Mouse (Mus musculus) kidney, postnatal 0 days (tissue): ENCODE measurements at regions not wholly inside any gene's neighbourhood (a gene's known extent, or its start where the extent isn't known, plus 50 kb on each side); places are given as distances from the start of the nearest gene placed in this dataset.
"Not testable (repeated sequence)": the region's sequence is repeated elsewhere in the genome, so short reads cannot be mapped to it uniquely, and the experiment has no call there.

Experiments
- ATAC-seq: fragments of 200-750 bp; cut with Nextera tagmentation; replicated peaks from 2 replicates; pipeline ENCODE4 v1.8.0; 2017; ENCODE audit warnings: low read depth, moderate number of reproducible peaks, moderate TSS enrichment, moderate library complexity; ENCODE audit not compliant: low FRiP score
- DNase-seq: peaks from one replicate; pipeline ENCODE4 v3.0.0-alpha.2; 2016; ENCODE audit warnings: low spot score
- H3K27ac ChIP-seq: fragments of 300-500 bp; sonication (generic); 2 replicates; pipeline ENCODE4 v1.5.1; 2014; ENCODE audit warnings: mild to moderate bottlenecking
- H3K27me3 ChIP-seq: fragments of 300-500 bp; sonication (generic); 2 replicates; pipeline ENCODE4 v1.6.1; 2014; ENCODE audit warnings: low read length, mixed read lengths; ENCODE audit not compliant: insufficient read depth
- H3K36me3 ChIP-seq: fragments of 300-500 bp; sonication (generic); 2 replicates; pipeline ENCODE4 v1.6.1; 2014; ENCODE audit warnings: low read length, mixed read lengths; ENCODE audit not compliant: insufficient read depth
- H3K4me1 ChIP-seq: fragments of 300-500 bp; sonication (generic); replicated peaks from 2 replicates; pipeline ENCODE4 v1.6.1; 2014; ENCODE audit warnings: antibody characterized with exemption, low read length, mixed read lengths; ENCODE audit not compliant: insufficient read depth
- H3K4me2 ChIP-seq: fragments of 300-500 bp; sonication (generic); 2 replicates; pipeline ENCODE4 v1.6.1; 2014; ENCODE audit warnings: mild to moderate bottlenecking, low read length, moderate library complexity, mixed read lengths
- H3K4me3 ChIP-seq: fragments of 300-500 bp; sonication (generic); replicated peaks from 2 replicates; pipeline ENCODE4 v1.5.1; 2014; ENCODE audit warnings: low read depth, low read length
- H3K9ac ChIP-seq: fragments of 300-500 bp; sonication (generic); 2 replicates; pipeline ENCODE4 v1.6.1; 2014; ENCODE audit warnings: low read depth, low read length
- H3K9me3 ChIP-seq: fragments of 300-500 bp; sonication (generic); replicated peaks from 2 replicates; pipeline ENCODE4 v1.6.1; 2016; ENCODE audit warnings: low read length, inconsistent platforms, mixed read lengths
- CTCF ChIP-seq: IDR thresholded peaks from 2 replicates; pipeline ENCODE4 v1.5.1; 2016; ENCODE audit warnings: antibody characterized with exemption, low read depth, mild to moderate bottlenecking, moderate library complexity
- WGBS: fragments of 180-500 bp; shearing (Covaris S2); extraction: QIAGEN DNeasy Blood & Tissue Kit; methylation state at CpG from one replicate; pipeline ENCODE4 v1.1.7; 2014; 5-methylcytosine and 5-hydroxymethylcytosine counted together

DNA sequence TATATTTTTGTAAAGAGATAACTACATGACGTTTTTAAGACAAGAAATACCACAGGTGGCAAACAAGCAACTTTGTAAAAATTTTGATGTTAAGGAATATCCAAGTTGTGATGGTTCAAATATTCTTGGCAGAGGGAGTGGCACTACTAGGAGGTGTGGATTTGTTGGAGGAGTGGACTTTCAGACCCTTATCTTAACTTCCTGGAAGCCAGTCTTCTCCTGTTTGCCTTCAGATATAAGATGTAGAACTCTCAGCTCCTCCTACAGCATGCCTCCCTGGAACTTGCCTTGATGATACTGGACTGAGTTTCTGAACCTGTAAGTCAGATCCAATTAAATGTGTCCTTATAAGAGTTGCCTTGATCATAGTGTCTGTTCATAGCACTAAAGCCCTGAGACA, 175.5 kb downstream of the Serpinb8 start:
- no peak for TF ChIP-seq CTCF
- Histone ChIP-seq H3K4me3 (no peak overlapping the region), H3K9me3 (no peaks in the 10 kb centered on the region), H3K36me3 (no peaks in the 10 kb centered on the region), H3K27ac (no peak overlapping the region), H3K9ac (no peak overlapping the region), H3K4me1 (no peaks in the 10 kb centered on the region), H3K27me3 (no peaks in the 10 kb centered on the region), H3K4me2 (no peak overlapping the region)
- ATAC-seq (no peak), DNase-seq (no peak)
- WGBS, result 89% methylated on average over 1 of the region's 1 CpGs

DNA sequence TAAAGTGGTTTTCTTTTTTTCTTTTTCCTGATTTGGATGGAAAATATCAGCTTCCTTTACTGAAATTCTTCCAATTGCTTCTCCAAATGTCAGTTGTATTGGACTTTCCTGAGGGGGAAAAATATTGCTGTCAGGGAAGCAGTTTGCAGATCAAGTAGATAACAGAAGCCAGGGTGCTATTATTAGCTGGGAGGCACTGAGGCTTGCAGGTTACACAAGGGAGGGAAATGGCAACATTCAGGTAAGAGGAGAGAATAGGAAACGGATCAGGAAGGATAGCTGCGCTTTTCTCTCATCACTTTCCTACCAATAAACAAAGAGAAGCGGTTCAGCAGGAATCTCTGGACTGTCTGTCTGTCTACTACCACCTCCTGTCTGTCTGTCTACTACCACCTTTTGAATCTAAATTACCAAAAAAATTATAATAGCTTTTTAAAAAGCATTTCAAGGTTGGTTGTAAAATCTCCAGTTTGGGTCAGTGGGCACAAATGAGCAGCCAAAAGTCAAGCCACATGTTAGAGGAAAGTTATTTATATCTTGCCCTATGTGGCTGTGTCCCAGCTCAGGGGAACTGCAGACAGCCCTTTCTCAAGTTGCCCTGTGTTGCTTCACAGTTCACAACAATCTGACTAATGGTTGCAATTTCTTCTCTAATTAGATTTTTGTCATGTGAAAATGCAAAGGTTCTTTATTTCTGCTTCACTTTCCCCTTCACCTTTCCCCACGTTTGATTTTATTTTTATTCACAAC, 177.6 kb downstream of the Serpinb8 start:
- WGBS, result 47% methylated on average over 4 of the region's 4 CpGs
- no peak for TF ChIP-seq CTCF

DNA sequence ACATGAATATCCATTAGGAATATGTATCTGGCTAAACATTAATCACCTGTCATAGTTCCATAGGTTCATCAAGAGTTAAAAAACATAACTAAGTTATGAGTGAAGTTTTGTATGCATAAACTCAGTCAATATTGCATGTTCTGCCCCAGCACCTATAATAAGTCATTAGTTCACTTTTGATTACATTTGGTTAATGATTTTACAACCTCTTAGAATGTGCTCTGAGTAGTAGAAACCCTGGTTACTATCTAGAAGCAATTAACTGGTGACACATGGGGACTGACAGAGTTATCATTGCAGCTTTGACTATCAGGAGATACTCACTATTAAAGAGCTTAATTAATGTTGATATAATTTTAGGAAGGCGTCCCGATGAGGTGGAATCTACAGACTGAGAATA, 183.2 kb downstream of the Serpinb8 start:
- TF ChIP-seq CTCF, result no peak
- no peaks in the 10 kb centered on the region for H3K9me3 ChIP-seq
- no peaks in the 10 kb centered on the region for H3K4me1 ChIP-seq
- no peaks in the 10 kb centered on the region for H3K27me3 ChIP-seq
- no peak overlapping the region for H3K4me2 ChIP-seq
- H3K4me3 ChIP-seq, result no peak overlapping the region
- no peak for DNase-seq
- ATAC-seq, result no peak
- WGBS, result 94% methylated on average over 2 of the region's 2 CpGs
- H3K9ac ChIP-seq, result no peak overlapping the region
- no peaks in the 10 kb centered on the region for H3K36me3 ChIP-seq
- no peak overlapping the region for H3K27ac ChIP-seq

More for the DNA sequence above, 177.6 kb downstream of the Serpinb8 start:
- H3K9me3 ChIP-seq, result no peaks in the 10 kb centered on the region
- ATAC-seq (no peak), DNase-seq (no peak)
- H3K27ac ChIP-seq, result no peak overlapping the region
- H3K27me3 ChIP-seq, result no peaks in the 10 kb centered on the region
- H3K9ac ChIP-seq, result no peak overlapping the region
- no peak overlapping the region for H3K4me2 ChIP-seq
- no peaks in the 10 kb centered on the region for H3K36me3 ChIP-seq
- H3K4me3 ChIP-seq, result no peak overlapping the region
- H3K4me1 ChIP-seq, result no peaks in the 10 kb centered on the region

DNA sequence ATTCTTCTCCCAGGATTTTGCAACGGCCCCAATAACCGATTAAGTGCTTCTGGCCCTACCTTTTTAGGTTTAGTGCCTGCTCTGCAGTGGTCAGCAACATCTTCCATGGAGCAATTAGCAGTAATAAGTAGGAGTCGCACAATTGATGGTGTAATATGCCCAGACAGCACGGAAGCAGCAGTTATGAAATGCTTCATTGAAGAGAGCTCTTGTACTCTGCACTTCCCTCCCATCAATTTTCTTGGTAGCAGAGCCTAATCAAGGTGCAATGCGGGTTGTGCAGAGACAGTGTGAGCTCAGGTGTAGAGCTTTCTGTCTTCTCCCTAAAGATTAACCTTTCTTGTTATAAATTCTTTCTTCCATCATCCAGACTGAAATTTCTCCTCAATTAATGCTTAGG, 193.3 kb downstream of the Serpinb8 start:
- H3K27me3 ChIP-seq, result no peaks in the 10 kb centered on the region
- ATAC-seq, result no peak
- no peak overlapping the region for H3K4me3 ChIP-seq
- H3K4me1 ChIP-seq, result no peaks in the 10 kb centered on the region
- 74% methylated on average over 5 of the region's 5 CpGs for WGBS
- no peak for TF ChIP-seq CTCF
- H3K4me2 ChIP-seq, result no peak overlapping the region
- no peaks in the 10 kb centered on the region for H3K36me3 ChIP-seq
- no peak overlapping the region for H3K27ac ChIP-seq
- no peaks in the 10 kb centered on the region for H3K9me3 ChIP-seq
- no peak for DNase-seq
- no peak overlapping the region for H3K9ac ChIP-seq

DNA sequence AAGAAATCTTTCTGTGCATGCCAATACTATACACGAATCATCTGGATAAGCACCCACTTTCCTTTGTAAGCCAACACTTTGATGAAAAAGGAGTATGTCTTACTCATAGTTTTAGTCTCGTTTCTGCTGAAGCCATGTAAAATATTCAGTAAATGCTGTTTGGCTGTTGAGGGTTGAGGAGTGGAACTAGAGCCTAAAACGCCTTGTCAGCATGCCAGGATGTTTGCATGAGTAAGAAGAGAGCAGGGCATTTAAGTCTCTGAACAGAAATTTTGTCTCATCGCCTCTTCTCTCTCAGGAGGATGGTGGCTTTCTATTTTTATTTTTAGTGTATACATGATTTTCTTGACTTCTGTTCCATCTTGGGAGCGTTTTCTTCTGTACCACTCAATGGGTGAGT, 216.0 kb downstream of the Serpinb8 start:
- Histone ChIP-seq H3K27ac (no peak overlapping the region), H3K4me3 (no peak overlapping the region), H3K4me1 (no peaks in the 10 kb centered on the region), H3K36me3 (no peaks in the 10 kb centered on the region), H3K9ac (no peak overlapping the region), H3K9me3 (no peaks in the 10 kb centered on the region), H3K27me3 (no peaks in the 10 kb centered on the region), H3K4me2 (no peak overlapping the region)
- no peak for TF ChIP-seq CTCF
- WGBS, result 83% methylated on average over 5 of the region's 5 CpGs
- ATAC-seq (no peak), DNase-seq (no peak)

DNA sequence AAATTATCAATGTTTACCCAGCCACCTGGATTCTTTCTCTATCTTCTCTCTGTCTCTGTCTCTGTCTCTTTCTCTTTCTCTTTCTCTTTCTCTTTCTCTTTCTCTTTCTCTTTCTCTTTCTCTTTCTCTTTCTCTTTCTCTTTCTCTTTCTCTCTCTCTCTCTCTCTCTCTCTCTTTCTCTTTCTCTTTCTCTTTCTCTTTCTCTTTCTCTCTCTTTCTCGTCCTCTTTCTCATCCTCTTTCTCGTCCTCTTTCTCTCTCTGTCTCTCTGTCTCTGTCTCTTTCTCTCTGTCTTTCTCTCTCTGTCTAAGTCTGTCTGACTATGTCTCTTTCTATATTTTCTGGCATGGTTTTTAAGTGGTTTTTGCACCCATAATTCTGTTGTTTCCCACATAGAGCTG, 217.6 kb downstream of the Serpinb8 start:
- not testable (repeated sequence) for ATAC-seq, H3K36me3 ChIP-seq, H3K4me3 ChIP-seq, DNase-seq, H3K27me3 ChIP-seq, H3K4me1 ChIP-seq, H3K9ac ChIP-seq, H3K9me3 ChIP-seq, H3K27ac ChIP-seq, H3K4me2 ChIP-seq
- WGBS, result 84% methylated on average over 2 of the region's 2 CpGs

DNA sequence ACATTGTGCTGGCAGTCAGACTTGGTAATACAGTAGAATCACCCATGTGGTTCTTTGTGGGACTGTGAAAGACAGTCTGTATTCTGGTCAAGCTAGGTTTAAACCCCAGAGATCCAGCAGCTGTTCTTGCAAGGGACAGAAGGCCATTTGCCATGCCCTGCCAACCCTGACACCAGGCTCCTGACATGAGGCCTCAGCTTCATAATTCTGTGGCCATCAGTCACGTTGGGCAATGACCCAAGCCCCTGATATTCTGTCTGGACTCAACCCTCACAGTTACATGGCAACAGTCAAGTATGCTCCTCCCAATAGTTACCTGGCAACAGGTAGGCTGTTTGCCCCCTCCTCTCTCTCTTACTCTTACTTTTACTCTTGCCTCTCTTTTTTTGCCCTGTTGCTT, 221.3 kb downstream of the Serpinb8 start:
- 60% methylated on average over 1 of the region's 1 CpGs for WGBS
- no peaks in the 10 kb centered on the region for H3K27me3 ChIP-seq
- H3K4me3 ChIP-seq, result no peak overlapping the region
- H3K36me3 ChIP-seq, result no peaks in the 10 kb centered on the region
- H3K4me1 ChIP-seq, result no peaks in the 10 kb centered on the region
- H3K9me3 ChIP-seq, result no peaks in the 10 kb centered on the region
- no peak for TF ChIP-seq CTCF
- DNase-seq, result no peak
- no peak overlapping the region for H3K27ac ChIP-seq
- no peak for ATAC-seq
- no peak overlapping the region for H3K9ac ChIP-seq
- no peak overlapping the region for H3K4me2 ChIP-seq
